17 mouse cellular contexts compared by ENCODE assay signal in the genomic region with DNA sequence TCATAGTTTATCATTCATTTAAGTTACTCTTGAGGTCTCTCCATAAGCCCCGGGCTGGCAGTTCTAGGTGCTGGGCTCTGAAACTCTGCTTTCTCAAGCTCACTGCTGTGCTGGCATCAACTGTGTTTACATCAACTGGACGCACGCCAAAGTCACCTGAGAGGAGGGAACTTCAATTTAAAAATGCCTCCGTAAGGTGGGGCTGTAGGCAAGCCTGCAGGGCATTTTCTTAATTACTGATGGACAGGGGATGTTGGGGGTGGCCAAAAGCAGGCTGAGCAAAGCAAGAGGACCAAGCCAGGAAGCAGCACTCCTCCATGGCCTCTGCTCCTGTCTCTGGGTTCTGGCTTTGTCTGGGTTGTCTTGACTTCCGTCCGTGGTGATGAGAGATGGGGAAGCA.
DNase-seq lines count a peak whose midpoint lies in the region; ATAC-seq and TF ChIP-seq lines count a peak whose summit lies in the region.
"Had no signal": no experiment of that assay in that cellular context is flagged by ENCODE, and none has a peak within 500 bp of the region (broad histone marks: within the 10 kb centered on the region; RNA-seq: fewer than 3 reads in every experiment).

No protein-coding gene starts in this region.

- peak; percentile 61 for DNase-seq in kidney, adult 18-20 months
- no peak for DNase-seq in kidney, adult 9 months
- peak; percentile 68 for DNase-seq in kidney, postnatal 10 days
- DNase-seq in kidney, postnatal 14 days, result peak; percentile 59
- peak; percentile 37 for DNase-seq in lung, embryonic 14.5 days
- DNase-seq in gastrocnemius, postnatal 10 days, result no peak
- DNase-seq in forebrain, embryonic 10.5 days (ENCODE audit: extremely low spot score, low spot score), result no peak
- DNase-seq: cerebellum, adult 9-10 months; heart, postnatal 4 days; spleen, adult 18-20 months had no signal

- H3K36me3 ChIP-seq in lung, embryonic 14.5 days (ENCODE audit: insufficient read depth), result no peaks in the 10 kb centered on the region
- H3K36me3 ChIP-seq in forebrain, embryonic 10.5 days (replicated peaks), result no peaks in the 10 kb centered on the region
- H3K36me3 ChIP-seq: limb, embryonic 13.5 days; liver, embryonic 15.5 days; neural tube, embryonic 12.5 days; stomach, embryonic 15.5 days had no signal

- WGBS in lung, embryonic 14.5 days, result 55% methylated on average over 6 of the region's 6 CpGs
- 86% methylated on average over 6 of the region's 6 CpGs for WGBS in forebrain, embryonic 10.5 days

- H3K4me3 ChIP-seq in lung, embryonic 14.5 days (ENCODE audit: low read depth, low read length), result no peak overlapping the region
- H3K4me3 ChIP-seq in forebrain, embryonic 10.5 days, result no peak overlapping the region
- H3K4me3 ChIP-seq: layer of hippocampus, adult 2 months; limb, embryonic 13.5 days; liver, embryonic 15.5 days; neural tube, embryonic 12.5 days; stomach, embryonic 15.5 days had no signal

- no peak overlapping the region for H3K4me2 ChIP-seq in lung, embryonic 14.5 days
- H3K4me2 ChIP-seq: limb, embryonic 13.5 days; liver, embryonic 15.5 days; neural tube, embryonic 12.5 days; stomach, embryonic 15.5 days had no signal

- H3K9me3 ChIP-seq in lung, embryonic 14.5 days (ENCODE audit: low read depth, low read length), result no peaks in the 10 kb centered on the region
- no peaks in the 10 kb centered on the region for H3K9me3 ChIP-seq in forebrain, embryonic 10.5 days
- H3K9me3 ChIP-seq: limb, embryonic 13.5 days; liver, embryonic 15.5 days; neural tube, embryonic 12.5 days; stomach, embryonic 15.5 days had no signal

- H3K27ac ChIP-seq in lung, embryonic 14.5 days (ENCODE audit: low read depth), result no peak overlapping the region
- H3K27ac ChIP-seq in forebrain, embryonic 10.5 days, result no peak overlapping the region
- H3K27ac ChIP-seq: layer of hippocampus, adult 2 months; limb, embryonic 13.5 days; liver, embryonic 15.5 days; neural tube, embryonic 12.5 days; stomach, embryonic 15.5 days had no signal

- no peak for ATAC-seq in lung, embryonic 14.5 days (ENCODE audit: insufficient read depth)
- ATAC-seq: forebrain, embryonic 16.5 days; hindbrain, embryonic 16.5 days had no signal

- no peak for TF ChIP-seq CTCF in lung, embryonic 14.5 days (IDR thresholded peaks at IDR 0.05; ENCODE audit: low read depth)

- no peak overlapping the region for H3K9ac ChIP-seq in lung, embryonic 14.5 days
- H3K9ac ChIP-seq: limb, embryonic 13.5 days; liver, embryonic 15.5 days; neural tube, embryonic 12.5 days; stomach, embryonic 15.5 days had no signal

- H3K27me3 ChIP-seq in lung, embryonic 14.5 days (ENCODE audit: insufficient read depth, low read length), result no peaks in the 10 kb centered on the region
- no peaks in the 10 kb centered on the region for H3K27me3 ChIP-seq in forebrain, embryonic 10.5 days (ENCODE audit: poor library complexity, severe bottlenecking)
- H3K27me3 ChIP-seq: limb, embryonic 13.5 days; neural tube, embryonic 12.5 days; stomach, embryonic 15.5 days had no signal

- no peaks in the 10 kb centered on the region for H3K4me1 ChIP-seq in lung, embryonic 14.5 days (ENCODE audit: insufficient read depth)
- no peaks in the 10 kb centered on the region for H3K4me1 ChIP-seq in forebrain, embryonic 10.5 days
- H3K4me1 ChIP-seq: neural tube, embryonic 12.5 days had no signal

Comparison
In these comparisons a context has a peak if more than half of its experiments do, and no peak if none do; other contexts are left out.
1. DNase-seq: peak in kidney, adult 18-20 months (single experiment), kidney, postnatal 10 days (single experiment), kidney, postnatal 14 days (single experiment) and lung, embryonic 14.5 days (single experiment); none in kidney, adult 9 months (single experiment), gastrocnemius, postnatal 10 days (single experiment) and forebrain, embryonic 10.5 days (single experiment).